Mouse (Mus musculus): ENCODE measurements around the gene Arhgap20.

- TF ChIP-seq CTCF (IDR thresholded peaks at IDR 0.05) (no peak), POLR2A (IDR thresholded peaks at IDR 0.05; ENCODE audit: insufficient read depth, low read depth, low read length) (no peak), EP300 (IDR thresholded peaks at IDR 0.05; ENCODE audit: insufficient read depth, low read depth, low read length) (no peak)
Observed at GRCm38 (mm10) chr9:51779232-51779631, 14.1 kb downstream of the Arhgap20 start.

All from heart, adult 2 months (tissue).